Mouse (Mus musculus) left cerebral cortex, postnatal 36 days (tissue): ENCODE results near the gene Gm28919. TPM values are rescaled to one million over a fixed set of nuclear protein-coding genes. Genes with fewer than 3 reads are reported as not detected.
"Not testable (repeated sequence)": the region's sequence is repeated elsewhere in the genome, so short reads cannot be mapped to it uniquely, and the experiment has no call there.

Experiments used
- DNase-seq, 2 experiments: peaks; one replicate each; pipeline ENCODE4 v3.0.0; 2021 to 2022; ENCODE audit warnings: low spot score in 2 of 2, mixed read lengths in 1 of 2
- intact Hi-C: fragments of 180-260 bp; cut with DNase I; formaldehyde crosslinking; loops from one replicate; pipeline ENCODE4 v1.15.1; 2025
- total RNA-seq, 2 experiments: library from RNA; stranded (reverse); gene quantifications; 2 replicates each; pipeline ENCODE4 v1.2.3; 2021

Gene Gm28919
- total RNA-seq, result not detected

GRCm38 (mm10) chrY:6583246-6583645 lies at the start of gene Gm28919:
Gene Gm28919 (plus strand): TSS chrY:6583546.
- intact Hi-C loops, DNase-seq: not testable (repeated sequence)

Other genes starting within 250 kb of the Gm28919 start
- gene Gm21719, start 99.3 kb downstream of the Gm28919 start, total RNA-seq, result not detected